Mouse (Mus musculus): ENCODE data around the gene Vmn1r59. TPM values are rescaled to one million over a fixed set of nuclear protein-coding genes. Genes with fewer than 3 reads are reported as not detected.

Vmn1r59 gene
- not detected in 2 replicates for polyA plus RNA-seq (2021; fragmentation: Nextera tagmentation)
- long read RNA-seq, experiment 1: 0 reads
- long read RNA-seq, experiment 2: 0 reads

DNA sequence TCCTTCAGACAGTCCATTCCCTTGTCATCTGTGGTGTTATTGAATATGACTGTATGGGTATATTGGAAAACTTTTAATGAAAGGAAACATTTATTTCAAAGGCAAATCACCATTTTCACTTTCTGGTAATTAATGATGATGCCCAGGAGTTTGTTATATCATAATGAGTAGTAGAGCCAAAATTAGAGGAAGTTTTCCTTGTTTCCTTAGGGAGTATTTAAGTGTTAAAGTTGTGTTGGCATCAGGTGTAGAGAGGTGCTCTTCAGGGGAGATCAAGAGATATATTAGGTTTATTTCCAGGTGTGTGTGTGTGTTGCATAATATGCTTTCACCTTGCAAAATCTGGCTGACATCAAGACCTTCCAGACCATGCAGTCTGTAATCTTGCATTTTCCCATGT, at the start of gene Vmn1r59:
TSS of gene Vmn1r59 (minus strand) at position 101 of the 400 bp plus-strand sequence.

DNA sequence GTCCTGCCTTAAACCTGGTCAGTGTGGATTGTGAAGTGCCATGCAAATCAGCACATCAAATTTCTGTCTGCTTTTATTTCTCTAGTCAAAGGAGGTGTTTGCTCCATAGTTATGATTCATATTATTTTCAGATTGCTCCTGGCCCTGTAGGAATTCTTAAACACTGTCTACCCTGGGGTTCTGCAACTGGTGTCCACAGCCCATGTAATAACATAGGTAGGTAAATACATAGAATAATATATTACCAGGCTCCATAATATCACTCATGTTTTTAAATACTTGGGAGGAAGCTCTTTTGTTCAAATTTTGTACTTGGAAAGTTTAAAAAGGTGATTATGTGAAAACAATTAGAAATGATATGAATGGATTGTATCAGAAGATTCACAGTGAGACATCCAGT, 37.3 kb upstream of the Vmn1r59 start, which contains the start of gene Vmn2r28:
TSS of gene Vmn2r28 (minus strand) at position 101 of the 400 bp plus-strand sequence.

DNA sequence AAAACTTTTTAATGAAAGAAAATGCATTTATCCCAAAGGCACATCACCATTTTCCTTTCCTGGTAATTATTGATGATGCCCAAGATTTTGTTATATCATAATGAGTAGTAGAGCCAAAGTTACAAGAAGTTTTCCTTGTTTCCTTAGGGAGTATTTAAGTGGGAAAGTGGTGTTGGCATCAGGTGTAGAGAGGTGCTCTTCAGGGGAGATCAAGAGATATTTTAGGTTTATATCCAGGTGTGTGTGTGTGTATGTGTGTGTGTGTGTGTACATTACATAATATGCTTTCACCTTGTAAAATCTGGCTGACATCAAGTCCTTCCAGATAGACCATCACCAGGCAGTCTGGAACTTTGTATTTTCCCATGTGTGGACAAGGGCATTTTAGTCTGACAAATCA, 43.3 kb downstream of the Vmn1r59 start, which contains the start of gene Vmn1r58:
TSS of gene Vmn1r58 (minus strand) at position 101 of the 400 bp plus-strand sequence.

Other genes starting within 250 kb of the Vmn1r59 start
- not detected in 2 replicates for gene Vmn1r57, start 238.3 kb downstream of the Vmn1r59 start, polyA plus RNA-seq (2021; fragmentation: Nextera tagmentation)
- not detected in 2 replicates for gene Gm5065, start 106.2 kb downstream of the Vmn1r59 start, polyA plus RNA-seq (2021; fragmentation: Nextera tagmentation)
- gene Nlrp2, start 105.7 kb downstream of the Vmn1r59 start, polyA plus RNA-seq (2021; fragmentation: Nextera tagmentation): not detected in 2 replicates
- not detected in 2 replicates for gene Vmn1r58, start 43.4 kb downstream of the Vmn1r59 start, polyA plus RNA-seq (2021; fragmentation: Nextera tagmentation)
- gene Vmn2r28, start 37.2 kb upstream of the Vmn1r59 start, polyA plus RNA-seq (2021; fragmentation: Nextera tagmentation): not detected in 2 replicates
- not detected in 2 replicates for gene Vmn1r60, start 90.5 kb upstream of the Vmn1r59 start, polyA plus RNA-seq (2021; fragmentation: Nextera tagmentation)
- gene Vmn1r61, start 156.5 kb upstream of the Vmn1r59 start, polyA plus RNA-seq (2021; fragmentation: Nextera tagmentation): not detected in 2 replicates
- not detected in 2 replicates for gene Vmn1r62, start 216.9 kb upstream of the Vmn1r59 start, polyA plus RNA-seq (2021; fragmentation: Nextera tagmentation)

Measured in layer of hippocampus, adult 6 months (tissue).